Mouse (Mus musculus) layer of hippocampus, adult 2 months (tissue): ENCODE measurements around the gene Tgif1. TPM values are rescaled to one million over a fixed set of nuclear protein-coding genes. Genes with fewer than 3 reads are reported as not detected.
A peak's percentile ranks its signal among the peaks of the same experiment; 100 is the strongest.
"Not testable (repeated sequence)": the region's sequence is repeated elsewhere in the genome, so short reads cannot be mapped to it uniquely, and the experiment has no call there.

Experiments used
- DNase-seq, 2 experiments: peaks; one replicate each; pipeline ENCODE4 v3.0.0; 2022; ENCODE audit warnings: low spot score in 2 of 2
- H3K27ac ChIP-seq: fragments of 200-600 bp; 2 replicates; pipeline ENCODE4 v1.8.1; 2022
- H3K4me3 ChIP-seq: fragments of 200-600 bp; 2 replicates; pipeline ENCODE4 v1.8.1; 2022; ENCODE audit warnings: mild to moderate bottlenecking
- CTCF ChIP-seq: fragments of 200-600 bp; conservative IDR thresholded peaks from 2 replicates; pipeline ENCODE4 v1.8.1; 2022; ENCODE audit warnings: antibody characterized with exemption, mild to moderate bottlenecking, moderate library complexity
- total RNA-seq, 2 experiments: library from RNA; stranded (reverse); gene quantifications; 2 replicates each; pipeline ENCODE4 v1.2.3; 2021

The Tgif1 gene
- total RNA-seq, 2 experiments from 2014 or later, result 1.4 to 1.7 TPM

- no peak overlapping the region for H3K27ac ChIP-seq
Measured at GRCm38 (mm10) chr17:70829943-70830715, 23.2 kb downstream of the Tgif1 start.

GRCm38 (mm10) chr17:70829217-70829616 lies 24.1 kb downstream of the Tgif1 start:
- Histone ChIP-seq H3K27ac (no peak overlapping the region), H3K4me3 (no peak overlapping the region)
- DNase-seq, result no peak
- TF ChIP-seq CTCF, result no peak

More at GRCm38 (mm10) chr17:70829943-70830715, 23.2 kb downstream of the Tgif1 start:
- no peak for TF ChIP-seq CTCF
- no peak for DNase-seq
- H3K4me3 ChIP-seq, result no peak overlapping the region

- DNase-seq, result no peak
- no peak for TF ChIP-seq CTCF
- no peak overlapping the region for H3K4me3 ChIP-seq
Measured at GRCm38 (mm10) chr17:70828569-70828968, 24.8 kb downstream of the Tgif1 start.

GRCm38 (mm10) chr17:70828180-70828528 lies 25.2 kb downstream of the Tgif1 start:
- DNase-seq, result no peak
- TF ChIP-seq CTCF, result no peak
- no peak overlapping the region for H3K4me3 ChIP-seq
- no peak overlapping the region for H3K27ac ChIP-seq

More at GRCm38 (mm10) chr17:70828569-70828968, 24.8 kb downstream of the Tgif1 start:
- no peak overlapping the region for H3K27ac ChIP-seq

GRCm38 (mm10) chr17:70827463-70828179 lies 25.7 kb downstream of the Tgif1 start:
- not testable (repeated sequence) for H3K4me3 ChIP-seq, DNase-seq, H3K27ac ChIP-seq
- 0 out of 2 replicates have a peak, but pooled peaks have one; percentile 7 for TF ChIP-seq CTCF

GRCm38 (mm10) chr17:70826227-70826626 lies 27.1 kb downstream of the Tgif1 start:
- Histone ChIP-seq H3K27ac (peak overlapping the region; percentile 57; the same call in 1 of the 2 replicates), H3K4me3 (peak overlapping the region; percentile 17; the same call in 1 of the 2 replicates)
- no peak for TF ChIP-seq CTCF
- DNase-seq, result peak; percentile 75 to 82

GRCm38 (mm10) chr17:70823083-70823482 lies 30.3 kb downstream of the Tgif1 start:
- no peak overlapping the region for H3K27ac ChIP-seq
- TF ChIP-seq CTCF, result no peak
- no peak for DNase-seq
- no peak overlapping the region for H3K4me3 ChIP-seq

GRCm38 (mm10) chr17:70817862-70818451 lies 35.4 kb downstream of the Tgif1 start:
- no peak for TF ChIP-seq CTCF
- no peak for DNase-seq
- Histone ChIP-seq H3K27ac (no peak overlapping the region), H3K4me3 (peak overlapping the region; percentile 13; the same call in 1 of the 2 replicates)

GRCm38 (mm10) chr17:70815001-70815400 lies 38.3 kb downstream of the Tgif1 start:
- H3K4me3 ChIP-seq, result no peak overlapping the region
- TF ChIP-seq CTCF, result no peak
- H3K27ac ChIP-seq, result no peak overlapping the region
- no peak for DNase-seq

GRCm38 (mm10) chr17:70810795-70811194 lies 42.6 kb downstream of the Tgif1 start:
- no peak overlapping the region for H3K27ac ChIP-seq
- DNase-seq, result no peak
- no peak overlapping the region for H3K4me3 ChIP-seq
- TF ChIP-seq CTCF, result no peak

- no peak for DNase-seq
- no peak for TF ChIP-seq CTCF
- Histone ChIP-seq H3K27ac (no peak overlapping the region), H3K4me3 (no peak overlapping the region)
Measured at GRCm38 (mm10) chr17:70809776-70810175, 43.6 kb downstream of the Tgif1 start.

GRCm38 (mm10) chr17:70808837-70809236 lies 44.5 kb downstream of the Tgif1 start:
- H3K4me3 ChIP-seq, result no peak overlapping the region
- no peak overlapping the region for H3K27ac ChIP-seq
- no peak for DNase-seq
- no peak for TF ChIP-seq CTCF

GRCm38 (mm10) chr17:70807885-70808284 lies 45.5 kb downstream of the Tgif1 start:
- DNase-seq, result no peak
- Histone ChIP-seq H3K4me3 (no peak overlapping the region), H3K27ac (no peak overlapping the region)
- TF ChIP-seq CTCF, result no peak
